Mouse (Mus musculus): Measurements from ENCODE around the gene Pigw.
"Not testable (repeated sequence)": the region's sequence is repeated elsewhere in the genome, so short reads cannot be mapped to it uniquely, and the experiment has no call there.

DNA sequence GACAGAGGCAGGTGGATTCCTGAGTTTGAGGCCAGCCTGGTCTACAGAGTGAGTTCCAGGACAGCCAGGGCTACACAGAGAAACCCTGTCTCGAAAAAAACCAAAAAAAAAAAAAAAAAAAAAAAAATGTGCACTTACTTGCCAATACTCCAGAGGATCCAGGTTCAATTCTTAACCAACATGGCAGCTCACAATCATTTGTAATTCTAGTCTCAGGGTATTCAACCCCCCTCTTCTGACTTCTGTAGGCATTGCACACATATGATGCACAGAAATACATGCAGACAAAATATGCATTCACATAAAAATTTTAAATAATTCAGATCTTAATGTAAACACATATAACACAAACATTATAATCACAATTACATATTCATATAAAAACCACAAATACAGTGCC is 4.1 kb downstream of the Pigw start:
- not testable (repeated sequence) for TF ChIP-seq POLR2A (IDR thresholded peaks at IDR 0.05; ENCODE audit: insufficient read length, low read depth); TCF12 (IDR thresholded peaks at IDR 0.05; ENCODE audit: insufficient read depth, poor library complexity, severe bottlenecking); CEBPB (IDR thresholded peaks at IDR 0.05; ENCODE audit: insufficient read depth, poor library complexity, severe bottlenecking)
